Mouse (Mus musculus): Measurements from ENCODE around the gene March4. TPM values are rescaled to one million over a fixed set of nuclear protein-coding genes. Genes with fewer than 3 reads are reported as not detected.

Gene March4
- polyA plus RNA-seq, 2 experiments = 0.05 TPM; not detected in 1

- H3K27ac ChIP-seq (replicated peaks; ENCODE audit: low read depth, low read length) = no peak overlapping the region
- no peak for TF ChIP-seq POLR2A (IDR thresholded peaks at IDR 0.05; ENCODE audit: borderline replicate concordance, extremely low read depth, insufficient read depth, insufficient read length)
- H3K4me3 ChIP-seq (replicated peaks; ENCODE audit: low read length) = no peak overlapping the region
- no peaks in the 10 kb centered on the region for H3K36me3 ChIP-seq (ENCODE audit: control insufficient read depth, insufficient read depth, low read length)
- 43% methylated on average over 12 of the region's 12 CpGs for WGBS
- H3K9me3 ChIP-seq (ENCODE audit: control insufficient read depth, low read length) = no peaks in the 10 kb centered on the region
- no peaks in the 10 kb centered on the region for H3K27me3 ChIP-seq (ENCODE audit: control insufficient read depth, insufficient read depth, low read length)
- DNase-seq (ENCODE audit: low spot score) = peak; percentile 9
- no peaks in the 10 kb centered on the region for H3K4me1 ChIP-seq (ENCODE audit: control insufficient read depth, insufficient read depth, low read length)
- H3K4me2 ChIP-seq (replicated peaks; ENCODE audit: low read depth, low read length, severe bottlenecking) = no peak overlapping the region
- ATAC-seq (ENCODE audit: low FRiP score, low read depth) = no peak
- no peak overlapping the region for H3K9ac ChIP-seq (ENCODE audit: low read depth, low read length, severe bottlenecking)
Measured at GRCm38 (mm10) chr1:72464926-72465583, 71.7 kb downstream of the March4 start.

- no peak overlapping the region for H3K9ac ChIP-seq (ENCODE audit: low read depth, low read length, severe bottlenecking)
- WGBS = 79% methylated on average over 6 of the region's 6 CpGs
- no peaks in the 10 kb centered on the region for H3K9me3 ChIP-seq (ENCODE audit: control insufficient read depth, low read length)
- no peak overlapping the region for H3K4me2 ChIP-seq (replicated peaks; ENCODE audit: low read depth, low read length, severe bottlenecking)
- DNase-seq (ENCODE audit: low spot score) = no peak
- no peaks in the 10 kb centered on the region for H3K36me3 ChIP-seq (ENCODE audit: control insufficient read depth, insufficient read depth, low read length)
- no peak for ATAC-seq (ENCODE audit: low FRiP score, low read depth)
- no peak overlapping the region for H3K27ac ChIP-seq (replicated peaks; ENCODE audit: low read depth, low read length)
- TF ChIP-seq POLR2A (IDR thresholded peaks at IDR 0.05; ENCODE audit: borderline replicate concordance, extremely low read depth, insufficient read depth, insufficient read length) = no peak
- H3K4me1 ChIP-seq (ENCODE audit: control insufficient read depth, insufficient read depth, low read length) = no peaks in the 10 kb centered on the region
- no peak overlapping the region for H3K4me3 ChIP-seq (replicated peaks; ENCODE audit: low read length)
- no peaks in the 10 kb centered on the region for H3K27me3 ChIP-seq (ENCODE audit: control insufficient read depth, insufficient read depth, low read length)
Measured at GRCm38 (mm10) chr1:72462516-72462915, 74.2 kb downstream of the March4 start.

DNA sequence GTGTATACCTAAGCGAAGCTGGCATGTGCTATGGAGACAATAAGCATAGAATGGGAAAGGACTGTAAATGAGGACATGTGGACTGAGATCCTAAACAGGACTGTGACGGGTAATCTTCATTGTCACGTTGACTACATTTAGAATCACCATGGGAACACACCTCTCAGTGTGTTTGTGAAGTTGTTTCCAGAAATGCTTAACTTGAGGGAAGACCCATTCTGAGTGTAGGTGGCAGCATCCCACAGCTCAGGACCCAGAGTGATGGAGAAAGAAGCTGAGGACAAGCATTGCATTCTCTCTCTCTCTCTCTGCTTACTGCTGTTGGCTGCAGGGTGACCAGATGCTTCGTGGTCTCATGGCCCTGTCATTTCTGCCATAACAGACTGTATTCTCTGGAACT, 79.1 kb downstream of the March4 start:
- TF ChIP-seq POLR2A (IDR thresholded peaks at IDR 0.05; ENCODE audit: borderline replicate concordance, extremely low read depth, insufficient read depth, insufficient read length) = no peak
- 61% methylated on average over 4 of the region's 4 CpGs for WGBS
- H3K4me2 ChIP-seq (replicated peaks; ENCODE audit: low read depth, low read length, severe bottlenecking) = no peak overlapping the region

DNA sequence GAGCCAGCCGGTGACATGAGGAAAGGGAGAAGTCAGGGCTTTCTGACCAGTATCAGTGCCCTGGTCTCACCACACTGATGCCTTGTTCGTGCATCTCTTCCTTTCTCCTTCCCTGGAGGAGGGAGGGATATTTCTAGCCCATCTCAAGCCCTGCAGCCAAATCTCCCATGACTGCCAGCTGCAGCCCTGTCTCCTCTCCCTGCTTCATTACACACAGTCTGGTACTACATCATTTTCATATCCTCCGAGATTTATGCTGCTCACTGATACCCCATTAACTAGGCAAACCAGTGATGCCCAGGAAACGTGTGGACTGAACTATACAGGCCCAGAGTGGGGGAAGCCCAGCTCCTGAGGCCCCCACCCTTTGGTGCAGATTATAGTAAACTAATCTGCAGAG, 80.8 kb downstream of the March4 start:
- ATAC-seq (ENCODE audit: low FRiP score, low read depth) (no peak), DNase-seq (ENCODE audit: low spot score) (no peak)
- H3K4me3 ChIP-seq (replicated peaks; ENCODE audit: low read length) = no peak overlapping the region
- 57% methylated on average over 4 of the region's 4 CpGs for WGBS
- no peak overlapping the region for H3K9ac ChIP-seq (ENCODE audit: low read depth, low read length, severe bottlenecking)
- H3K36me3 ChIP-seq (ENCODE audit: control insufficient read depth, insufficient read depth, low read length) = no peaks in the 10 kb centered on the region
- no peaks in the 10 kb centered on the region for H3K9me3 ChIP-seq (ENCODE audit: control insufficient read depth, low read length)
- TF ChIP-seq POLR2A (IDR thresholded peaks at IDR 0.05; ENCODE audit: borderline replicate concordance, extremely low read depth, insufficient read depth, insufficient read length) = no peak
- no peak overlapping the region for H3K27ac ChIP-seq (replicated peaks; ENCODE audit: low read depth, low read length)
- H3K4me1 ChIP-seq (ENCODE audit: control insufficient read depth, insufficient read depth, low read length) = no peaks in the 10 kb centered on the region
- H3K4me2 ChIP-seq (replicated peaks; ENCODE audit: low read depth, low read length, severe bottlenecking) = no peak overlapping the region
- H3K27me3 ChIP-seq (ENCODE audit: control insufficient read depth, insufficient read depth, low read length) = no peaks in the 10 kb centered on the region

More for the DNA sequence above, 79.1 kb downstream of the March4 start:
- no peak for DNase-seq (ENCODE audit: low spot score)
- no peak overlapping the region for H3K27ac ChIP-seq (replicated peaks; ENCODE audit: low read depth, low read length)
- no peaks in the 10 kb centered on the region for H3K36me3 ChIP-seq (ENCODE audit: control insufficient read depth, insufficient read depth, low read length)
- ATAC-seq (ENCODE audit: low FRiP score, low read depth) = no peak
- no peaks in the 10 kb centered on the region for H3K4me1 ChIP-seq (ENCODE audit: control insufficient read depth, insufficient read depth, low read length)
- H3K4me3 ChIP-seq (replicated peaks; ENCODE audit: low read length) = no peak overlapping the region
- H3K27me3 ChIP-seq (ENCODE audit: control insufficient read depth, insufficient read depth, low read length) = no peaks in the 10 kb centered on the region
- H3K9ac ChIP-seq (ENCODE audit: low read depth, low read length, severe bottlenecking) = no peak overlapping the region
- H3K9me3 ChIP-seq (ENCODE audit: control insufficient read depth, low read length) = no peaks in the 10 kb centered on the region

DNA sequence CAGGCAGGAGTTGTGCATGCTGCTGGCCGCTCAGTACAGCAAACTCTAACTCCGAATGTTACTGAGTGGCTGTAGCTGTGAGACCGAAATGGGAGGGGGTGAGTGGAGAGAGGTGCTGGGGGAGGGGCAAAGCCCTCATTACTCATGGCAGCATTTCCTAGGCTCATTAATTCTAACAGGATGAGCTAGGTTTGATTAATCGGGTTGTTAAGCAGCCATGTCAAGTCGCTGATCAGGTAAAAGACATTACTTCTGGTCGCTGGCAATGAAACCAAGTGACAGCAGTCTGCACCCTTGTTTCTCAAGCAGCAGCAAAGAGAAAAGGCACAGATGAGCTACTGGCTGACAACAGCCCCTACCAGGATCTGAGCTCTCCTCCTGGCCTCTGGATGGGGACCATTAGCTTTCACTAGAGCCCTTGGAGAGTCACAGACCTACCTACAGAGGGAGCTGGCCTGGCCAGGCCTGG, 82.0 kb downstream of the March4 start:
- ATAC-seq (ENCODE audit: low FRiP score, low read depth) (no peak), DNase-seq (ENCODE audit: low spot score) (no peak)
- no peaks in the 10 kb centered on the region for H3K27me3 ChIP-seq (ENCODE audit: control insufficient read depth, insufficient read depth, low read length)
- H3K4me3 ChIP-seq (replicated peaks; ENCODE audit: low read length) = no peak overlapping the region
- H3K4me1 ChIP-seq (ENCODE audit: control insufficient read depth, insufficient read depth, low read length) = no peaks in the 10 kb centered on the region
- no peak overlapping the region for H3K27ac ChIP-seq (replicated peaks; ENCODE audit: low read depth, low read length)
- no peaks in the 10 kb centered on the region for H3K36me3 ChIP-seq (ENCODE audit: control insufficient read depth, insufficient read depth, low read length)
- H3K9ac ChIP-seq (ENCODE audit: low read depth, low read length, severe bottlenecking) = no peak overlapping the region
- H3K4me2 ChIP-seq (replicated peaks; ENCODE audit: low read depth, low read length, severe bottlenecking) = no peak overlapping the region
- TF ChIP-seq POLR2A (IDR thresholded peaks at IDR 0.05; ENCODE audit: borderline replicate concordance, extremely low read depth, insufficient read depth, insufficient read length) = no peak
- WGBS = 49% methylated on average over 6 of the region's 6 CpGs
- H3K9me3 ChIP-seq (ENCODE audit: control insufficient read depth, low read length) = no peaks in the 10 kb centered on the region

All from limb, embryonic 14.5 days (tissue).